In genomic region chr13:6306989-6307917, GRCm38 (mm10) we compare ENCODE assay signal across 14 mouse cellular contexts.
DNase-seq lines count a peak whose midpoint lies in the region; ATAC-seq and TF ChIP-seq lines count a peak whose summit lies in the region.
"Had no signal": no experiment of that assay in that cellular context is flagged by ENCODE, and none has a peak within 500 bp of the region (broad histone marks: within the 10 kb centered on the region; RNA-seq: fewer than 3 reads in every experiment).

No protein-coding gene starts in this region.

- no peak for TF ChIP-seq POLR2A in thymus, adult 2 months (IDR thresholded peaks at IDR 0.05; ENCODE audit: control insufficient read depth, extremely low read depth, insufficient read depth, low read length, poor library complexity)

- H3K36me3 ChIP-seq in forebrain, embryonic 15.5 days = no peaks in the 10 kb centered on the region
- H3K36me3 ChIP-seq in midbrain, embryonic 15.5 days (replicated peaks) = no peaks in the 10 kb centered on the region
- no peaks in the 10 kb centered on the region for H3K36me3 ChIP-seq in heart, embryonic 11.5 days (ENCODE audit: control insufficient read depth, insufficient read depth, low read length)
- no peaks in the 10 kb centered on the region for H3K36me3 ChIP-seq in thymus, adult 2 months (ENCODE audit: control insufficient read depth, insufficient read depth, low read length)
- H3K36me3 ChIP-seq: embryonic facial prominence, embryonic 15.5 days; heart, embryonic 15.5 days; liver, embryonic 15.5 days had no signal

- no peak overlapping the region for H3K4me2 ChIP-seq in forebrain, embryonic 15.5 days (replicated peaks)
- no peak overlapping the region for H3K4me2 ChIP-seq in midbrain, embryonic 15.5 days
- no peak overlapping the region for H3K4me2 ChIP-seq in heart, embryonic 11.5 days
- H3K4me2 ChIP-seq: embryonic facial prominence, embryonic 15.5 days; heart, embryonic 15.5 days; liver, embryonic 15.5 days had no signal

- no peaks in the 10 kb centered on the region for H3K27me3 ChIP-seq in forebrain, embryonic 15.5 days
- no peaks in the 10 kb centered on the region for H3K27me3 ChIP-seq in midbrain, embryonic 15.5 days (replicated peaks)
- H3K27me3 ChIP-seq in heart, embryonic 11.5 days (ENCODE audit: control insufficient read depth, insufficient read depth, low read length) = no peaks in the 10 kb centered on the region
- H3K27me3 ChIP-seq in thymus, adult 2 months (ENCODE audit: control insufficient read depth, insufficient read depth, low read length) = no peaks in the 10 kb centered on the region
- H3K27me3 ChIP-seq: CH12.LX; embryonic facial prominence, embryonic 15.5 days; heart, embryonic 15.5 days; liver, embryonic 15.5 days had no signal

- no peak for TF ChIP-seq CTCF in thymus, adult 2 months (IDR thresholded peaks at IDR 0.05; ENCODE audit: borderline replicate concordance, control insufficient read depth, extremely low read depth, insufficient read depth, low read length, poor library complexity)

- ATAC-seq in forebrain, embryonic 15.5 days (replicated peaks) = peak; percentile 94
- peak; percentile 87 for ATAC-seq in midbrain, embryonic 15.5 days (replicated peaks)
- ATAC-seq in heart, embryonic 11.5 days (replicated peaks; ENCODE audit: insufficient number of reproducible peaks, low FRiP score, low TSS enrichment) = no peak

- peaks cover 11% of the 10 kb centered on the region for H3K4me1 ChIP-seq in forebrain, embryonic 15.5 days
- no peaks in the 10 kb centered on the region for H3K4me1 ChIP-seq in midbrain, embryonic 15.5 days
- no peaks in the 10 kb centered on the region for H3K4me1 ChIP-seq in heart, embryonic 11.5 days (ENCODE audit: control insufficient read depth, insufficient read depth, low read length)
- no peaks in the 10 kb centered on the region for H3K4me1 ChIP-seq in thymus, adult 2 months (replicated peaks; ENCODE audit: control insufficient read depth, insufficient read depth, low read length)
- H3K4me1 ChIP-seq: embryonic facial prominence, embryonic 15.5 days; heart, embryonic 15.5 days; liver, embryonic 15.5 days had no signal

- no peak overlapping the region for H3K4me3 ChIP-seq in forebrain, embryonic 15.5 days
- H3K4me3 ChIP-seq in midbrain, embryonic 15.5 days = no peak overlapping the region
- H3K4me3 ChIP-seq in heart, embryonic 11.5 days (ENCODE audit: low read depth, low read length) = no peak overlapping the region
- no peak overlapping the region for H3K4me3 ChIP-seq in thymus, adult 2 months (ENCODE audit: control insufficient read depth, insufficient read depth, low read length)
- H3K4me3 ChIP-seq: embryonic facial prominence, embryonic 15.5 days; heart, embryonic 15.5 days; liver, embryonic 15.5 days had no signal

- peak; percentile 3 to 4 for DNase-seq in layer of hippocampus, postnatal 36 days
- no peak for DNase-seq in layer of hippocampus, adult 9-11 months
- peak; percentile 10 for DNase-seq in adipocyte (ENCODE audit: low spot score)
- no peak for DNase-seq in thymus, adult 2 months
- DNase-seq: gastrocnemius, postnatal 10 days; kidney, adult 18-20 months; thymus, adult 18-20 months had no signal

- peak overlapping the region; percentile 56 for H3K27ac ChIP-seq in forebrain, embryonic 15.5 days (replicated peaks)
- no peak overlapping the region for H3K27ac ChIP-seq in midbrain, embryonic 15.5 days
- H3K27ac ChIP-seq in heart, embryonic 11.5 days (ENCODE audit: low read depth, low read length) = no peak overlapping the region
- H3K27ac ChIP-seq in thymus, adult 2 months (ENCODE audit: control insufficient read depth, insufficient read depth, low read length) = no peak overlapping the region
- H3K27ac ChIP-seq: embryonic facial prominence, embryonic 15.5 days; heart, embryonic 15.5 days; liver, embryonic 15.5 days had no signal

- H3K9ac ChIP-seq in forebrain, embryonic 15.5 days (replicated peaks) = no peak overlapping the region
- H3K9ac ChIP-seq in midbrain, embryonic 15.5 days = no peak overlapping the region
- H3K9ac ChIP-seq in heart, embryonic 11.5 days (ENCODE audit: low read depth, low read length) = no peak overlapping the region
- H3K9ac ChIP-seq: embryonic facial prominence, embryonic 15.5 days; heart, embryonic 15.5 days; liver, embryonic 15.5 days had no signal

- no peaks in the 10 kb centered on the region for H3K9me3 ChIP-seq in forebrain, embryonic 15.5 days
- no peaks in the 10 kb centered on the region for H3K9me3 ChIP-seq in midbrain, embryonic 15.5 days
- H3K9me3 ChIP-seq in heart, embryonic 11.5 days (replicated peaks; ENCODE audit: control insufficient read depth, low read length) = no peaks in the 10 kb centered on the region
- H3K9me3 ChIP-seq: embryonic facial prominence, embryonic 15.5 days; heart, embryonic 15.5 days; liver, embryonic 15.5 days had no signal

- WGBS in forebrain, embryonic 15.5 days = 34% methylated on average over 7 of the region's 7 CpGs
- 35% methylated on average over 7 of the region's 7 CpGs for WGBS in midbrain, embryonic 15.5 days
- 72% methylated on average over 7 of the region's 7 CpGs for WGBS in heart, embryonic 11.5 days (ENCODE audit: insufficient replicate concordance)
- 96% methylated on average over 7 of the region's 7 CpGs for WGBS in thymus, adult 2 months

Comparison
In these comparisons a context has a peak if more than half of its experiments do, and no peak if none do; other contexts are left out.
1. DNase-seq: peak in layer of hippocampus, postnatal 36 days (2 of 2) and adipocyte (single experiment); none in layer of hippocampus, adult 9-11 months (single experiment) and thymus, adult 2 months (single experiment).